Mouse (Mus musculus): Measurements from ENCODE around the gene Pah.

Pah gene

DNA sequence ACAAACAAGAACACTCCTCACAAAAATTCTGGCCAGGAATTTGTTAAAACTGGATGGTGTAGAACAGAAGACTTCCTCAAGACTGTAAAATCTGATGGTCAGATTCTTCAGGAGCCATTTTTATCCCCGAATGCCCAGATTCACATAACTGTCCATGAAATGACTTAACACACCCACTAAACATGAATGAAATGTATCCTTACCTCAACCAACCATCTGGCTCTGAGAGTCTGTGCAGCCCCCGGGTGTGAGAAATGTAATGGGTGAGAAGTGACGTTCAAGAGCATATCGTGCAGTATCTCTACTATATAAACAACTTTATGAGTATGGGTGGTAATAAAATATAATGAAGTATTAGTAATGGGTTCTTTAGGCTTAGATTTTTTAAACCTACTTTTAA lies 13.0 kb upstream of the Pah start:
- DNase-seq, result no peak

DNA sequence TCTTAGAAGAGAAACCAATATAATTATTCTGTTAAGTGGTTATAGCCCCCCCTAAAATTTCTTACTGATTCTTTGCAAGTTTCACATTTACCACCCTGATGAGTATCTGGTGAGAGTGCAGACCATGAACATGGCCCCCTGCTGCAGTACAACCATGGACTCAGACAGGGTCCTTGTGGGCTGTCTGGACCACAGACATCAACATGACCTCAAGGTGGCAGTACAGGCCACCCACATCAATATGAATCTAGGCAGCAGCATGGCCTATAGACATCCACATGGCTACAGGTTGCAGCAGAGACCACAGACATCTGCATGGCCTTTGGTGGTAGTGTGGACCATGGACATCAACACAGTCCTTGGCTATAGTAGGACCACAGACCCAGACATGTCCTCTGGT lies 8.5 kb upstream of the Pah start:
- no peak for DNase-seq

DNA sequence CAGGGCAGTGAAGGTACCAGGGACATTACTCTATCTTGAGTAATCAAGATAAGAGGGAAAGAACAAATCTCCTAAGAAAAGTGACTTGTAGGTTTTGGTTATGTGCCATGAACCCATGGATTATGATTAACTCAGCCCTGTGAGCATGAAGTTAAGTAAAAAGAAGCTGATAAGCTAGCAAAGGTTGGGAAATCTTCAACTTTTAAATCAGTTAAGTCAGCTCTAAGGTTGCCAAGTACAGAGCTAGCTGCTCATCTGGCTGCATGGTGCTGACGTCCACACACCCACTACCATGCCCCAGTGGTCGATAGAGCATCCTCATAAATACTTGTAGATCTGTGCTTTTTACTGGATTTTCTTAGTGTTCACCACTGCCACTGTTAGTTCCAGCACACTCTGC lies 3.0 kb upstream of the Pah start:
- DNase-seq, result no peak

DNA sequence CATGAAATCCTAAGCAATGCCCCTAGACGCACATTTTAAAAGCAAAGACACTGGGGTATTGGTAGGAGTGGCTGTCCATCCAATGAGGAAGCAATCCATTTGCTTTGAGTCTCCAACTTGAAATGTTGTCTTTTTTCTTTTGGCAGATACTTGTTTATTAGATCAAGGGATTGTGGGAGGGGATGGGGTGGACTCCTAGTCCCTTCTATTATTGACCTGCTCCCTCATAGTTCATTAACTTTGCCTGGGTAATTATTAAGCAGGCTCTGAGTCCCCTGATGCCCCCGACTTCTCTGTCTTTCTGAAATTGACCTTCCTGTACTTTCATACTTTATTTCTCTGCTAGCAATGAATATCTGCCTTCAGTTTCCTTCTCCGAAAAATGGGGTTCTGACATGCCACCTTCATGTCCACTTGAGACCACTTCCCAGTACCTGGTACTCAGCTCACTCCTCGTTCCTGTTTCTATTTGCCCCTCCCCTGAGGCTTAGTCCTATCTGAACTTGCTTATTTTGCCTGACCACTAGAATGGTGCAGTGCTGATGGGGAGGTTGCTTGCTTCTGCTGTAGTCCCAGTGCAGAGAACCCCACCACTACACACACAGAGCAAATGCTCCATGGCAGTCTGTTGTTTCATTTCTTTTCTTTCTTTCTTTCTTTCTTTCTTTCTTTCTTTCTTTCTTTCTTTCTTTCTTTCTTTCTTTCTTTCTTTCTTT lies 1.0 kb upstream of the Pah start:
- no peak for DNase-seq

DNA sequence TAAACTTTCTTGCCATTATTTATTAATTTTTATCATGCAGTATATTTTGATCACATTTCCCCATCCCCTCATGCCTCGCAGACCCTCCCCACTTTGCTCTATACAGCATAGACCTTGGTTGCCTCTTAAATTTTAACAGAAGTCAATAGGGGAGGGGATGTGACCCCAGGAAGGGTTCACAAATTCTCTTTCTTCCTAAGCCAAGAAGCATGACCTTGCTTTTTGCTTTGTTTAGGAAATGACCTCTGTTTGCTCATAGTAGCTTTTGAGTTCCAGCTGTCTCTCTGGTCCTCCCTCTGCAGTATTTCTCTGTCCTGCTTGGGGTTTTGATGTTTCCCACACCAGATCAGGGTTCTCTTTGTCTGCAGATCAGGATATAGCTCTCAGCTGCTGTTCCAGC lies 12.6 kb downstream of the Pah start:
- no peak for DNase-seq

DNA sequence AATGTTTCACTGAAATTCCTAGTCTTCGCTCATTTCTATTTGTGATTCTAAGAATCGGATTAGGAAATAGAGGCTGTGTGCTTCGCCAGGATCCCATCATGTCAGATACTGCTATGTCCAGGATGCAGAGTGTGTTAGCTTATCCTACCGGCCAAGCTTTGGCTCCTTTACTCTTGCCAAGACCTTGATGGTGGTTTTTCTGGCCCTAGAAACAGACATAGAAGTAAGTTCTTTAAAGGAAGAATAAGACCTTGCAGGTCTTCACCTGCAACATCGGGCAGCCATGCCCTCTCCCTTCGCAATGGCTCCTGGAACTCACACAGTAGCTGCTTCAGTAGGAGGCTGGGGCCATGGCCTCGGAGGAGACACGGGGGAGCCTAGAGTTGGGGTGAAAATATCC lies 24.2 kb downstream of the Pah start:
- DNase-seq, result no peak

DNA sequence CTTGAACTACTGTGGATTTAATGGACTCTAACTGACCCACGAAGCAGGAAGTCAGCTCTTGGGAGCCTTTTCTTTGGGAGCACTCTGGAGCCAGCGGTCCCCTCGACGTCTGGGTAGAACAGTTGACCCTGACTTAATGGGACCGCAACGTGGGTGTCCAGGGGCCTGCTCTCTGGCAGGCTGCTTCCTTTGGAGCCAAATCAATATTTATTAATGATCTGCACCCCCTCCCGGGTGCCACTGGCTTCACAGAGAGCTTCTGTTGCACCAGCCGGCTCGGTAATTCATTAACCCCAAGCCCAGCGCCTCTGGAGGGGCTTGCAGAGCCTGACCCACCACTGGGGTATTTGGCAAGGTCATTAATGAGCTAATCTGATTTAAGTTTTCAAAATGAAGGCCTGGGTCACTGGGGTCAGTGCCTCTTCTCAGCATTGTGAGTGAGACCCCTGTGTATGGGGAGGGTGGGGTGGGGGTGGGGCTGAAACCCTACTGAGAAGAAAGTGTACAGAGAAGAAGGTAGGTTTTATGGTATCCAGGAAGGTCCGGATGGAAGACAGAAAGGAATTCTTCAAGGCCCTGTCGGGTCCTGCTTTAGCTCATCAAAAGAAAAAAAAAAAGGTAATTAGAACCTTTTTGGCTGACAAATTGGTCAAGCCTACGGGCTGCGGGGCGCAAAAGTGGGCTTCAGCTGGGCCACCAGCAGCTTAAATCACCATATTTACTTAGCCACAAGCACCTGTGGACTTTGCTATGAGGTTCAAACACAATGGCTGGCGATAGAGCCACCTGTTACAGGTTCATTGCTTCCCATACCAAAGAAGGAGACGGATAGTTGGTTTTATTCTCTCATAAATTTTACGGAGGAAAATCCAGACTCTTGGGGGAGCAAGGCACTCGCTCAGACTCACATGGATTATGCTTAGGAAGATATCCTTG lies 25.0 kb downstream of the Pah start:
- DNase-seq, result no peak

DNA sequence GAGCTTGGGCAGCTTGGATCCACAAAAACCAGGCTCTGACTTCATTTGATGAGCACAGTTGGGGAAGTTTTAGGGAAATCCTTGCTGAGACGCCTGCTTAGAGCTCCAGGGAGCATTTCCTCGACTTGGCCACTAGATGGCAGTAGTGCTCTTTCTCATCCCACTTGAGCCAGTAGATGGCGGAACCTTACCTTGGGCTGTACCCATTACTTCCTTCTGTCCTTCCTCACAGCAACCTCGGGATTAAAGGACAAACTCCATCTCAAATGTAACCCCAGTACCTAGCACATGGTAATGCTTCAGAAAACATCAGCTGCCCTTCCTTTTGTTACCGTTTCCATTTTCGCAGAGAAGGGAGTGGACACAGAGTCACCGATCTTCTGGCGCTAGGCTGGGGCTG lies 31.1 kb downstream of the Pah start:
- peak; percentile 26 for DNase-seq

DNA sequence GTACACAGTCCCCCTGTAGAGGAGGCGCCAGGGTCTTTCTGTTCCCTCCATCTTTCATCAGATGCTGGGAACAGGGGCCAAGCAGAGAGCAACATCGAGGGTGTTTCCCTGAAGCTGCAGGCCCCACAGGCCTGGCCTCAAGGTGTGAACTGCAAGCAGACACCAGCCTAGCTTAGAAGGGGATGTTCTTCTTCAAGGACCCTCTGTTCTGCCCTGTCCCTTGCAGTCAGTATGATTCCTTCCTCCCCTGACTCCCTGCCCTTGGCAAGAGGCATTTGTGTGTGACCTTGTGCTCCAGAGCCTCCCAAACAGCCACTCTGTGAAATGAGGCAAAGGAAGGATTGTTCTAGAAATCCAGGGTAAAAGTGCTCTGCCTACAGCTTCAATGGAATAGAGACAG lies 34.8 kb downstream of the Pah start:
- DNase-seq, result no peak

DNA sequence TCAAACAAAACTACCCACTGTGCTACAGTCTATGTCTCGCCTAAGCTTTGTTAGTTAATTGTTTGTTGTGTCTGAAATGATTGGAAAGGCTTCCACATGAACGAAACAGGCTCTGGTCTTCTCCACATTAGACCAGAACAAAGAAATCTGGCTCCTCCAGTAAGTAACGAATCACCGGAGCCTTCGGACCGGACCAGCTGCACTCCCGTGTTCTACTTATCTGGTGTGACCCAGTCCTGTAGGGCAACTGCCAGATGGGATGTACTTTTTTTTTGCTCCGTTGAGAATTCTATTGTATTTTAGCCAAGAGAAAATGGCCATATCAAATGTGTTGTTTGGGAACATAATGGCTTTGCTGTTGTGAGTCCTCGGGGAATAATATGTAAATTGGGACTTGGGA lies 42.2 kb downstream of the Pah start:
- DNase-seq, result no peak

DNA sequence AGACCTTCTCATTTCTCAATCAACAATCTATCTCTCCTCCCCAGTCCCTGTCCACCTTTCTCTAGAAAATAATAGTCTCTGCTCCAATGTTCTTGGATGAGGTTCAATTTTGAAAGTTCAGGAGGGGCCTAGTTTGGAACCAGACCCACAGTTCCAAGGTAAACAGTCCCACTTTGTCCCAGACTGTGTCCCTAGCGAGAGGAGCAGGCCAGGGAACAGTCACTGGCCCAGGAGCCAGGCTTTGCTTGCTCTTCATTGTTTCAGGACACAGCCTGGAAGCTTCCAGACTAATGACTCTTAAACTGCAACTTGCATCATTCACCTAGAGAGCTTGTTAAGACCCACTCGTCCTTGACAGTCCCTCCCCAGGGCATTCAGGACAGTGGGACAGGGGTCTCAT lies 44.1 kb downstream of the Pah start:
- no peak for DNase-seq

DNA sequence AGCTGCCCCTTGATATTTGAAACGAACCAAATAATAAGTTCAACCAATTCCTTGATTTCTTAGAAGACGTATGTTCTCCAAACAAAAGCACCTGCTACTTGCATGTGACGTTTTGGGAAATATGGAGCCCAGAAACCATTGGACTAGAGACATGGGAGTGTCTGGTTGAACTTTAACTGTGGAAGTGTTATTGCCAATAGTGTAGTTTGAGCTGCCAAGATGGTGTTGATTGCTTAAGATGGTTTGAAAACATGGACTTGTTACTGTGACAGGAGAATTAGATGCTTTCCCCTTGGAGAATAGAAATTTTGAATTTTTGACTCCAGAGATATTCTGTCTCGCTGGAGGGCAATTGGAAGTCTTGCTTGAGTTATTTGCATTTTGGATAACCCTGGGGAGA lies 50.9 kb downstream of the Pah start:
- DNase-seq, result no peak

DNA sequence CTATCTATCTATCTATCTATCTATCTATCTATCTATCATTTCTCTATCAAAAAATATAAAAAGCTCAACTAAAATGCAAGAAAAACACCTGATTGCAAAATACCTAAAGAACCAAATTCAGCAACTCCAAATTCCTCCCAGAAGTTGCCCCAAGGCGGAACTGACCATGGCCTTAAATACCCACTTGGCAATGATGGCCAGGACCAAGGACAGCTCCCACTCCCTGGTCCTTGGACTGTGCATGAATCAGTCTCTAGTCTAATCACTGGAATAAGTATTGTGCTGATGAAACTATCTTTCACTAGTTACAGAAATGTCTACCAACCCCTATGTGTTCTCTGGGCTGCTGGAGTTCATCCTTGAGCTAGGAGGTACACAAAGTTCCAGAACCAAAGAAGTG lies 65.1 kb downstream of the Pah start:
- peak; percentile 7 for DNase-seq

DNA sequence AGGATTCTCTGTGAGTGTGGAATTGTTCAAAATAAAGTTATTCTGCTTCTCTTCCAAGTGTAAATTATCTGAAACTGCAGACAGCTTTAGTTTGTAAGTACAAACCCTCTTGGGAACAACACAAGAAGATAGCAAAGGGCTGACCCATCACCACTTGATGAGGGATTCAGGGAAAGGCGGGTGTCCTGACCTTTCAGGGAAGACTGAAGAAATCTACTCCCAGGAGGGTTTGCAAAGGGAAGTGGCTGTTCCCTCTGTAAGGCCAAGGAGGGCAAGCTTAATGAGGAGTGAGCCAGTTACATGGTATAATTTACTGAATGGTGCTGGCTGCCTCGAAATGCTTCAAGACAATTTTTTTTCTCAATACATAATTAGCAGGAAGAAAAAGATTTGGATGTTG lies 72.3 kb downstream of the Pah start:
- no peak for DNase-seq

DNA sequence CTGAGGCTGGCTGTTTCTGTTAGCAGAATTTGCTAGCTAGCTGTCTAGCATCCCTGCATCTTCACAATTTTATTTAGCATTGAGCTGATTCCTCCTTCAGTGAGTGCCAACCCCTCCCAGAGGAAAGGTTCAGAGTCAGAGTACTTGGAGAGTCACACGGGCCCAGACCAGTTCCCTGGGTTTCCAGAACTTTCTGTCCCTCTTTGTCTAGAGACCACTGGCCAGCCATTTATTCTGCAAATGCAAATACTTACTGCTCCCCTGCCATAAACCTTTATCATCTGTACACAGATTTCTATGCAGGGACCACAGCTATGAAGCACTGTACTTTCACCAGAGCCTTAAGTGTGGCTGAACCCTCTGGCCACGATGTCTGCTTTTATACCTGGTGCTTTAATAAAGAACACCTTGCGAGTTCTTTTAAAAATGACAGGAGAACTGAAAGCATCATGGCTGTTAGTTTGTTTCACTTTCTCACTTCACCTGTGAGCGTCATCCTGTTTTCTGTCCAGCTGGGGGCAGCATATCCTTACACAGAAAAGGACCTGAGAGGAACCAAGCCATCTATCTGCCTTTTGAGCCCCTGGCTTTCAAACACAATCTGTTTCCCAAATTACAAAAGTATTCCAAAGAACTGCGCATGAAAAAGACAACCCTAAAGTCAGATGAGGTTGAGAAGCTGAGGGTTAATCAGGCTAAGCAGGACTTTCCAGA lies 74.9 kb downstream of the Pah start:
- peak; percentile 59 for DNase-seq

DNA sequence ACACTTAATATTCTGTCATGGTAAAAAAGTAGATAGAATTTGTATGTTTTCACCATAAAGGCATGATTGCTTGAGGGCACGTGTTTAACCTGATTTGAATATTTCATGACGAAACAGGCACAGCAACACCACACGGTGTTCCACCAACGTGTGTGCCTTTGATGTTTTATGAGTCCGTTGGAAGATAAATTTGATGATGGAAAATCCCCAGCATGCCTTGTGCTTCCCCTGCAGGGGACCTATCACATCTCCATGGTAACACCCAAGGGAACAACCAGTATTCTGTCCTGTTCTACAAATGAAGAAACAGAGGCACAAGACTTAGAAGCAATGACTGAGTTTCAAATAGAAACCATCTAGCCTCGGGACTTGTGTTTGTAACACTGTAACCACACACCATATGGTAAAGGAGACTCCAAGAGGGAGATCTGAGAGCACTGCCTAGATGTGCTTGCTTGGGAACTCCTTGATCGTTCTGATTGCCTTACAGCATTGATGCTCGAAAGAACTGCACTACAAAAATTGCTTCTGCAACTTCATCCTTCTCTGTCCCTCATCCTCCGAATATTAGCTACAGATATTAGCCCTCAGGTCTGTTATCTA lies 75.6 kb downstream of the Pah start:
- no peak for DNase-seq

DNA sequence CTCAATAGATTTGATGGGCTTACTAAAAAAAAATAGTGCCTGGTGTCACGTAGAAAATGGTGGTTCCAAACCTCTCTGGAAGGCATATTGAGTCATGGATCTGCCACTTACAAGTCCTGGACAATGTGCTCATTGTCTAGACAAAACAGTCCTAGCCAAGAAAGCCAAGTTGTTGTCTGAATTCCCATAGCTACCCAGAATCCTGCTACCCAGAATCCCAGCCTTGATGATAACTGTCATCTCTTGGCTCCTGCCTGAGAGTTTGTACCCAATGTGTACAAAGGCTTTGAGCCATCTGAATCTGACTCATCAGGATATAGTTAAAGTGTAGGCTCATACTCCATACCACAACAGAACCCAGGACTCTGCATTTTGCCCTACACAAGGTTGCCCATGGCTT lies 80.6 kb downstream of the Pah start:
- DNase-seq, result no peak

DNA sequence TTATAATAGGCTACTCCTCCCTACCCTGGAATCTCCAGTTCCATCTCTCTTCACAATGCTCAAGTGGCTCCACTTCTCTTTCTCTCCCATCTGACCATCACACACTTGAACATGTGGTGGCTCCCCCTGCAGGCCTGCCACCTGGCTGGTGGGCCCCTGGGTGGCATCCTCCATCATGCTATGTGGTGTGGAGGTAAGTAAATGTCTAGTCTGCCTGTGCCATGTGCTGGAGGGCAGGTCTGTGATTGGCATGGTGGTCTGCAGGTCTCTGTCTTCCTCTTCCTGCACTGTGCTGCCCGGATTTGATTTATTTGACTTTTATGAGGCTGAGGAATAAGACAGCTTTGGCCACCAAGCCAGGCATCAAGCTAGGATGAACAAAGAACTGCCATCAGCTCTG lies 103.6 kb downstream of the Pah start:
- no peak for DNase-seq

Measured in lung, postnatal 36 days (tissue).